Comparison of ENCODE assay signal across 23 mouse cellular contexts in the genomic region with DNA sequence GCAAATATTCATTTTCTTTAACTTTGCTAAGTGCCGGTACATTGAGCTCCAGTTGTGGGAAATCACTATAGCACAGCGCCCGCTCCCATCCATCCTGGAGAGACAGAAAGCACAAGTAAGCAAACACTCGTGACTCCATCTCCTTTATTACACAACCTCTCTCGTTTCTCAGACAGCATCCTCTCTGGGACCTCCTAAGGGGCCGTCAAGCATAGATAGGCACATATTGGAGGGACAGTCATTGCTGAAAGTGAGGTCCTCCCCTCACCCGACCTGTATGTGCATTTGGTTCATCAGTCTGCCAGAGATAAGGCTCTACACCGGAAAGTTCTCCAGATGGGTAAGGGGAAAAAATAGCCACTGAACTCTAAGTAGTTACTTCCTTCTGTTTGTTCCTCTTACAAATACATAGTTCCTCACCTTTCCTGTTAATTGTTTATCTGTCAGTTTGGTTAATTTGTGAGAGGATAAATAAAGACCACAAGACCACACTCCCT. TPM values are rescaled to one million over a fixed set of nuclear protein-coding genes. Genes with fewer than 3 reads are reported as not detected.
DNase-seq lines count a peak whose midpoint lies in the region; ATAC-seq and TF ChIP-seq lines count a peak whose summit lies in the region.
"Had no signal": no experiment of that assay in that cellular context is flagged by ENCODE, and none has a peak within 500 bp of the region (broad histone marks: within the 10 kb centered on the region; RNA-seq: fewer than 3 reads in every experiment).

No protein-coding gene starts in this region.

- no peaks in the 10 kb centered on the region for H3K9me3 ChIP-seq in G1E (replicated peaks)
- H3K9me3 ChIP-seq in embryonic facial prominence, embryonic 10.5 days: no peaks in the 10 kb centered on the region
- H3K9me3 ChIP-seq: embryonic facial prominence, embryonic 15.5 days; heart, embryonic 15.5 days; midbrain, embryonic 13.5 days; neural tube, embryonic 13.5 days had no signal

- H3K36me3 ChIP-seq in G1E (replicated peaks): peaks cover 55% of the 10 kb centered on the region
- H3K36me3 ChIP-seq in embryonic facial prominence, embryonic 10.5 days (replicated peaks): peaks cover 21% of the 10 kb centered on the region
- H3K36me3 ChIP-seq: heart, embryonic 15.5 days had no signal

- H3K27me3 ChIP-seq in G1E (ENCODE audit: insufficient read depth, low read length): no peaks in the 10 kb centered on the region
- H3K27me3 ChIP-seq in embryonic facial prominence, embryonic 10.5 days (replicated peaks; ENCODE audit: low read depth, poor library complexity, severe bottlenecking): no peaks in the 10 kb centered on the region
- H3K27me3 ChIP-seq: CH12.LX; embryonic facial prominence, embryonic 15.5 days; heart, embryonic 15.5 days; midbrain, embryonic 13.5 days; neural tube, embryonic 13.5 days had no signal

- peaks cover 2% of the 10 kb centered on the region for H3K4me1 ChIP-seq in G1E (ENCODE audit: insufficient read depth, low read depth, low read length)
- H3K4me1 ChIP-seq in embryonic facial prominence, embryonic 10.5 days: peaks cover 17% of the 10 kb centered on the region
- H3K4me1 ChIP-seq: embryonic facial prominence, embryonic 15.5 days; heart, embryonic 15.5 days; midbrain, embryonic 13.5 days; neural tube, embryonic 13.5 days had no signal

- no peak overlapping the region for H3K27ac ChIP-seq in embryonic facial prominence, embryonic 10.5 days (replicated peaks)
- H3K27ac ChIP-seq: embryonic facial prominence, embryonic 15.5 days; gastrocnemius, adult 2 months; heart, embryonic 15.5 days; midbrain, embryonic 13.5 days; neural tube, embryonic 13.5 days had no signal

- ATAC-seq in G1E (ENCODE audit: extremely low read depth, insufficient number of reproducible peaks, low FRiP score, poor library complexity, severe bottlenecking): peak; percentile 28
- peak; percentile 80 to 87 for ATAC-seq in hematopoietic stem cell, adult 5-6 weeks (replicated peaks in 1 of 2; ENCODE audit: insufficient read depth in 1 of 2, low FRiP score in 2 of 2, low TSS enrichment in 1 of 2, low read depth in 1 of 2, poor library complexity in 2 of 2, severe bottlenecking in 2 of 2)
- peak; percentile 78 for ATAC-seq in megakaryocyte progenitor cell, adult 5-6 weeks (replicated peaks; ENCODE audit: poor library complexity)
- ATAC-seq: forebrain, postnatal 0 days; hindbrain, embryonic 16.5 days; intestine, embryonic 16.5 days; midbrain, embryonic 13.5 days had no signal

- H3K4me3 ChIP-seq in G1E (ENCODE audit: low read depth, low read length): no peak overlapping the region
- no peak overlapping the region for H3K4me3 ChIP-seq in embryonic facial prominence, embryonic 10.5 days
- H3K4me3 ChIP-seq: embryonic facial prominence, embryonic 15.5 days; gastrocnemius, adult 2 months; heart, embryonic 15.5 days; midbrain, embryonic 13.5 days; neural tube, embryonic 13.5 days had no signal

- DNase-seq in kidney, adult 9 months: peak; percentile 16
- no peak for DNase-seq in kidney, postnatal 25 days
- no peak for DNase-seq in G1E (ENCODE audit: low spot score)
- DNase-seq in embryonic facial prominence, embryonic 10.5 days (ENCODE audit: low spot score): no peak
- DNase-seq in spleen, postnatal 14 days (ENCODE audit: low spot score in 2 of 2): no peak
- DNase-seq: cerebellum, adult 9-11 months; embryo, embryonic 11 days; forebrain, postnatal 0 days; gastrocnemius, adult 2 months; heart, postnatal 4 days; kidney, postnatal 4 days; layer of hippocampus, adult 9-11 months; lung, postnatal 36 days; thymus, postnatal 36 days had no signal

- no peak for TF ChIP-seq CTCF in G1E (IDR thresholded peaks at IDR 0.05; ENCODE audit: low read depth, low read length)

- WGBS in embryonic facial prominence, embryonic 10.5 days: 89% methylated on average over 8 of the region's 8 CpGs

RNA-seq across cellular contexts. Expression of a gene that starts 27.7 kb away (rescaled TPM):
- total RNA-seq in G1E (2014; fragmentation: Nextera tagmentation) (103 and 116 TPM in 2 replicates), G1E (2017) (59.9 and 62.6 TPM in 2 replicates)
- 17.6 and 23.0 TPM in 2 replicates for polyA plus RNA-seq in G1E (2012)
- total RNA-seq in hematopoietic stem cell, adult 5-6 weeks (2017): 59.0 and 64.4 TPM in 2 replicates
- 90.1 and 96.6 TPM in 2 replicates for total RNA-seq in megakaryocyte progenitor cell, adult 5-6 weeks (2015)
- total RNA-seq in megakaryocyte progenitor cell, adult 5-6 weeks (2017): 38.7 and 50.3 TPM in 2 replicates
- polyA plus RNA-seq in embryonic facial prominence, embryonic 10.5 days (2016; fragmentation: Nextera tagmentation; extraction: Ambion mirVana): 49.3 and 50.9 TPM in 2 replicates

Comparison
In these comparisons a context has a peak if more than half of its experiments do, and no peak if none do; other contexts are left out.
1. ATAC-seq: peak in every context shown above with its lines; median percentile 84 in hematopoietic stem cell, adult 5-6 weeks; 78 in megakaryocyte progenitor cell, adult 5-6 weeks; 28 in G1E.